Mouse (Mus musculus) layer of hippocampus, adult 9-11 months (tissue): ENCODE measurements around the gene Slc9b1.

Experiments used
- DNase-seq: peaks from one replicate; pipeline ENCODE4 v3.0.0; 2022

Slc9b1 gene

DNA sequence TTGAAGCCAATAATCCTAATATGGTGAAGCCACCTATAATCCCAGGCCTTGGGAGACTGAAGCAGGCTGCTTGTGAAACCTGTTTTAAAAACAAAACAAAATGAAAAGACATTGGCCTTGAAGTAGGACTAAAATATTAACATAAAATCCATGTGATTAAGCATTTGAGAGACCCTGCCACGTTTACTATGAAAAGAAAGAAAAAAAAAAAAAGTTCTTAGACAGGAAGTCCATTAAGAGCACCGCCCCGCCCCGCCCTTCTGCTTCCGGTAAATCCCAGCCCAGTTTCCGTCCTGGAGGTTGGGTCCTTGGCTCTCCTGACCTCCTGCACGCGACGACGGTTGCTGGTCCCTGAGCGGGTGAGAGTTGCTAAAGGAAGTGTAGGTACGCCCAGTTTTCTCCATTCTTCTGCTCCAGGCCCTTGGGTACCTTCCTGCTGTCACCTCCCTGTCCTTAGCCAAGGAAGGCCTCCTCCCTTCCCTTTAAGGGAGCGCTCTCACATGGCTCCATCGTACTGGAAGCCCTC, at the start of gene Slc9b1:
Gene Slc9b1 (plus strand): TSS at position 291 of the 526 bp plus-strand sequence.
- no peak for DNase-seq

- DNase-seq: peak; percentile 35
Measured at GRCm38 (mm10) chr3:135298560-135298959, 49.3 kb upstream of the Slc9b1 start.

DNA sequence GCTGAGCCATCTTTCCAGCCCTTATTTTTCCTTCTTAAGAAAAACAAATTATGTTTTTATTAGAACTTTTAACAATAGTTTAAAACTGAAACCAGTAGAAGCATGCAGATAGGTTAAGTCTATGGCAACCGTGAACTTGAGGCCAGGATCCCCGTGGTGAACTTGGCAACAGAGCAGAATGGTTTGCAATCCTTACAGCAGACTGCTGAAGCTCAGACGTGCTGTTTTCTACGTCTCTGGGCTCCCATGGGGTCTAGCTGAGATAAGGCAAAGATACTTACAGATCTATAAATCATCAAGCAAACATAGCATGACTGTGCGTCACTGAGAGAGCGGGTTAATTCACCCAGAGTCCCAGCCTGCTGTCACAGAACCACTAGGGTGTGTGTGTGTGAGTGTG, 47.7 kb upstream of the Slc9b1 start:
- DNase-seq: no peak

GRCm38 (mm10) chr3:135304060-135304459, 43.8 kb upstream of the Slc9b1 start:
- no peak for DNase-seq

DNA sequence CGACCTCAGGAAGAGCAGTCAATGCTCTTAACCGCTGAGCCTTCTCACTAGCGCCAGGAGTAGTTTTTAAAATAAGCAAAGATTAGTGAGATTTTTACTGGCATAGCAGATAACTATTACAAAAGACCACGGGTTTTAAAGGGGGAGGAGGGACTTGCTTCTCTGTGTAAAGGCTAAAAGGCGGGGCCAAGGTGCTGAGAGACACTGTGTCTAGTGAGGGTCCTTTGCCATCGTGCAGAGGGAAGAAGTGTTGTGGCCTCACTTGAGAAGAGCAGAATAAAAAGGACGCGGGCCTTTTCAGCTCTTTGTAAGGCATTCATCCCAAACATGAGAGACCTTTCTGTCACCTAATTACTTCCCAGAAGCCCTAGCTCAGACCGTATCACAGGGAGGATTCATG, 43.3 kb upstream of the Slc9b1 start:
- no peak for DNase-seq

DNA sequence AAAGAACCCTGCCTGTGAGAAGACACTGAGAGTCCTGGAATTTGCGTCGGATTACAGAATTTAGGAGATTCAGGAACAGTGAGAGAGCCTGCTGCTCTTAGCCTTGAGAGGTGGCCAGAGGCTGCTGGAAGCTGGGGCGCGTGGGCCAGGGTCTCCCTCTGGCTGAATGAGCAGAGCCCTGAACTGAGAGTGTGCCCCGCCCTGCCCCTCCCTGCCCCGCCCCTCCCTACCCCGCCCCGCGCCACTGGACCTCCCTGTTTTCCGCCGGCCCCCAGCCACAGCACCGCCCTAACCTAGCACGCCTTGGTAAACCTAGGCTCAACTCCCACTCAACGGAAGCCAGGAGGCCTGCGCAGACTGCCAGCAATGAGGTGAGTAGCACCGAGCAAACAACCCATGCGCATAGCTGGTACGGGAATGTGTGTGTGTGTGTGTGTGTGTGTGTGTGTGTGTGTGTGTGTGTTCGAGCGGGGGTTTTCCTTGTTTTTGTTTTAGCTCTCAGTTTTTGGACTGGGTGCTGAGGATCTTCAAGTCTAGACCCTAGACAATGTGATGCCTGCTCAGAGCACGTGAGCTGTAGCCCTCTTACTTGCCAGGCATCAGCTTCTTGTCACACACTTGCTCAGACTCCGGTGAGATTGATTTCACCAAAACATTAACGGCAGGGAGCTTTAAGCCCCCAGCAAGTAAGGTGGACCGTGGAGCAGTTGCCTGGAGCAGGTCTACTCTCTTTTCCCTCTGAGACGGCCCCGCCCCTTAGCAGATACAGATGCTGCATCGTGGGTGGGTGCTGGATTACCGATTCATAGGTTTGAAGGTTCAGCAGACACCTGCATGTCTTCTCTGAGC, 40.2 kb upstream of the Slc9b1 start, which contains the start of gene Slc9b2:
Gene Slc9b2 (plus strand): TSS at position 290 of the 849 bp plus-strand sequence.
- DNase-seq: no peak

DNA sequence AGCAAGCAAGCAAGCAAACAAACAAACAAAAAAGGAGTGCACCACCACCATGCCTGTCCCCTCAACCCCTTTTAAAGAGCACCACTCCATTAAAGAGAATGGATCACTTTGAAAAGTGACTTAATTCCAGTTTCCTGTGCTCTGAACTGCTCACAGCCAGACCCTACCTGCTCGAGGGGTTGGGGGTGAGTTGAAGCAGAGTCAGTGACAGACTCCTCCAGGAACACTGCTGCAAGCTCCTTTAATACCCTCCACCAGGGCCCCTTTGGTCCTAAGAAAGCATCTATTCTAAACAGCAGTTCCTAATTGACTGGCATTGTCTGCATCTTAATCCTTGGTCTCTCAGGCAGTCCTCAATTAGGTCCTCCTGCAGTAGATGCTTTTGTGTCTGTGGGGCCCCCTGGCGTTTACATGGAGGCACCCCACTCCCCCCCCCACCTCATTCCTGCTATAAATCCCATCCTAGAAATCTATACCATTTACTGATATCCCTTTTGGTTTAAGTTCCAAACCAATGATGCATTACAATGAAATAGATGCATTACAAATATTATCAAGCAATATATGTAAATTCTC, 34.8 kb upstream of the Slc9b1 start:
- DNase-seq: no peak

GRCm38 (mm10) chr3:135313727-135314126, 34.1 kb upstream of the Slc9b1 start:
- DNase-seq: no peak

GRCm38 (mm10) chr3:135314811-135315210, 33.0 kb upstream of the Slc9b1 start:
- DNase-seq: no peak

DNA sequence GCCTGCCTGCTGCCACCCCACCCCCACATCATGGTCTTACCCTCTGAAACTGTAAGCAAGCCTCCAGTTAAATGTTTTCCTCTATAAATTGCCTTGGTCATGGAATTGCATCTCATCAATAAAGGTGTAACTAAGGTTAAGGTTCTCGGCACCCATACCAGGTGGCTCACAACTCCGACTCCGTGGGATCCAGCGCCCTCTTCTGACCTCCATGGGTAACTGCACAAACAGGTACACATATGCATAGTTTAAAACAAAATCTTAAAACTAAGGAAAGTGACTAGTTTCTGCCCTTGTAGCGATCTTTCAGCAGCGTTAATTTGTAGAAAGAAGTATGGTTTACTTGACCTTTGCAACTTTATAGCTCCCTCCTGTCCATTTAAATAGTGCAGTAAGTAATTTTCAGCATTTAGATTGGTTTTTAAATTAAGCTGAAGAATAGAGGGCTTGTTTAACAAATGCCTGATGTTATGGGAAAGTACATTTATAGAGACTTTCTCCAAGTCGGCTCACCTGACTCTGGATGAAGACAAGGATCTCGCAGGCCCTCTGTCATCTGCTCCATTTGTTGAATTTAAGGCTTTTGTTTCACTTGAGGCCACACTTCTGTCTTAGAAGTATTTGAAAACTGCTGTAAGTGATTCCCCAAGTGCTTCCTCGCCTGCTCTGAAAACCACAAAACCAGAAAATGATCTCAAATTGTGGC, 32.0 kb upstream of the Slc9b1 start:
- no peak for DNase-seq

- DNase-seq: no peak
Measured at GRCm38 (mm10) chr3:135318331-135318730, 29.5 kb upstream of the Slc9b1 start.

GRCm38 (mm10) chr3:135324354-135324753, 23.5 kb upstream of the Slc9b1 start:
- no peak for DNase-seq

DNA sequence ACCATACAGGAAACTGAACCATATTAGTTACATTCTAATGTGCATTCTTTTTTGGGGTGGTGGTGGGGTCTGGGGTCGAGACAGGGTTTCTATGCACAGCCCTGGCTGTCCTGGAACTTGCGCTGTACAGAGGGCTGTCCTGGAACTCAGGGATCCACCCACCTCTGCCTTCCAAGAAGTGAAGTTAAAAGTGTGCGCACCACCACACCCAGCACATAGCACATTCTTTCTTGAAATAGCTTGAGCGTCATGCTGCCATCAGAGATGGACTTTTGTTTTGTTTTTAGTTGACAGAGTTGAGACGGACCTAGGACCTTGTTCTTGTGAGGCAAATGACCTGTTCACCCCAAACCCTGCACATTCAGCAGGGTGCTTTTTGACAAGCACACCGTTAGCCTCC, 20.7 kb upstream of the Slc9b1 start:
- no peak for DNase-seq

- DNase-seq: no peak
Measured at GRCm38 (mm10) chr3:135327601-135328000, 20.2 kb upstream of the Slc9b1 start.

GRCm38 (mm10) chr3:135328560-135328959, 19.3 kb upstream of the Slc9b1 start:
- DNase-seq: no peak

DNA sequence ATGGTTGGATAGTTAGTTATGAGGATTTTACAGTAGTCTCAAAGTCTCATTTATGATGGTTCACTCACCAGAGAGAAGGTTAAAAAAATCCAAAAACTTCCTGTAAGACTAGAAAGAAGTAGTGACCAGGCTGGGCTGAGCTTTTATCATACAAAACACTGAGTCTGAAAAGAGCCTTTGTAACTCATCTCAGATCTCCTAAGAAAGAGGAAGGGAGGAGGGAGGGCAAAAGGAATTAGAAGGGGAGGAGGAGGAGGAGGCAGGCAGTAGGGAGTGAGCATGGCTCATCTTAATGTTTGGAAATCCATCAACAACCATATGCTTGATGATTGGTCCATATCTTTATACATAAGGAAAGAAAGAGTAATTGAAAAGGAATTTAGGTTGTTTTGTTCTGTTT, 15.1 kb upstream of the Slc9b1 start:
- no peak for DNase-seq

GRCm38 (mm10) chr3:135333763-135334162, 14.1 kb upstream of the Slc9b1 start:
- DNase-seq: no peak

GRCm38 (mm10) chr3:135349022-135349421, 1.2 kb downstream of the Slc9b1 start:
- DNase-seq: no peak

- no peak for DNase-seq
Measured at GRCm38 (mm10) chr3:135351857-135352256, 4.0 kb downstream of the Slc9b1 start.

- no peak for DNase-seq
Measured at GRCm38 (mm10) chr3:135357394-135357793, 9.6 kb downstream of the Slc9b1 start.

GRCm38 (mm10) chr3:135375836-135376235, 28.0 kb downstream of the Slc9b1 start:
- no peak for DNase-seq

DNA sequence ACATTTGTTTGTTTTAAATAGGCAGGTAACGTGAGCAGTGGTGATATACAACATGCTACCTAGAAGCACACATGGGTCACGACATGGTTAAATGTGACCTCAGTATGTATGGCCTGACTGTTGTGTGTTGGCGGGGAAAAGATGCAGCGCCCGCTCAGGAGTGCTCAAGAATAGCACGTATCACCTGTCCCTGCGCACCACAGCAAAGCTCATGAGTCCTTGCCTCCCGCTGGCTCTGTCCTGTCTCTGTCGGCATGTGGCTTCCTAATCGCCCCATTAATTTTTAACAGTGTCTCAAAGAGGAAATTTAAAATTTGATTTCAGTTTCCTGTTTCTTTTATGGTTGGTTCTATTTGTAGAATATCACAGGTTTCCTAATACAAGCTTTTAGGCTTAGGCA, 29.6 kb downstream of the Slc9b1 start:
- no peak for DNase-seq

DNA sequence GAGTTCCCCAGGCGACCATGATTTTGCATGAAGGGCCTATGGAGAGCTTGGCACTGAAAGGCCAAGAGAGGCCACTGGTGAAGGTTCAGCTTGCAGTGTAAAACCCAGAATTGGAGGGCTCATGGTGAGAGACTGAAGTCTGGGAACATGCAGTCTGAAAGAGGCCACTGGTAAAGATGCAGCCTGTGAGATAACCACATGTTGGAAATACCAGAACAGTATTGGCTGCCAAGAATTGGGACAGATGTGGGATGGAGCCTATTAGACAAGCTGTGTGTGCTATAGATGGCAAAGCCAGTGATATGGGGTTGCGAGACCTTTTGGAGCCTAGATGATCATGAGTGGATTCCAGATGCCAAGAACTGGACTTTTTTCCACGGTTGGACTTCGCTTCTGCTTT, 32.0 kb downstream of the Slc9b1 start:
- no peak for DNase-seq

- no peak for DNase-seq
Measured at GRCm38 (mm10) chr3:135393186-135393585, 45.4 kb downstream of the Slc9b1 start.
